Mouse (Mus musculus): ENCODE data around the gene Mosmo. TPM values are rescaled to one million over a fixed set of nuclear protein-coding genes. Genes with fewer than 3 reads are reported as not detected.

The Mosmo gene
- polyA plus RNA-seq, 1 experiment from 2014 or later: 15.2 TPM

DNA sequence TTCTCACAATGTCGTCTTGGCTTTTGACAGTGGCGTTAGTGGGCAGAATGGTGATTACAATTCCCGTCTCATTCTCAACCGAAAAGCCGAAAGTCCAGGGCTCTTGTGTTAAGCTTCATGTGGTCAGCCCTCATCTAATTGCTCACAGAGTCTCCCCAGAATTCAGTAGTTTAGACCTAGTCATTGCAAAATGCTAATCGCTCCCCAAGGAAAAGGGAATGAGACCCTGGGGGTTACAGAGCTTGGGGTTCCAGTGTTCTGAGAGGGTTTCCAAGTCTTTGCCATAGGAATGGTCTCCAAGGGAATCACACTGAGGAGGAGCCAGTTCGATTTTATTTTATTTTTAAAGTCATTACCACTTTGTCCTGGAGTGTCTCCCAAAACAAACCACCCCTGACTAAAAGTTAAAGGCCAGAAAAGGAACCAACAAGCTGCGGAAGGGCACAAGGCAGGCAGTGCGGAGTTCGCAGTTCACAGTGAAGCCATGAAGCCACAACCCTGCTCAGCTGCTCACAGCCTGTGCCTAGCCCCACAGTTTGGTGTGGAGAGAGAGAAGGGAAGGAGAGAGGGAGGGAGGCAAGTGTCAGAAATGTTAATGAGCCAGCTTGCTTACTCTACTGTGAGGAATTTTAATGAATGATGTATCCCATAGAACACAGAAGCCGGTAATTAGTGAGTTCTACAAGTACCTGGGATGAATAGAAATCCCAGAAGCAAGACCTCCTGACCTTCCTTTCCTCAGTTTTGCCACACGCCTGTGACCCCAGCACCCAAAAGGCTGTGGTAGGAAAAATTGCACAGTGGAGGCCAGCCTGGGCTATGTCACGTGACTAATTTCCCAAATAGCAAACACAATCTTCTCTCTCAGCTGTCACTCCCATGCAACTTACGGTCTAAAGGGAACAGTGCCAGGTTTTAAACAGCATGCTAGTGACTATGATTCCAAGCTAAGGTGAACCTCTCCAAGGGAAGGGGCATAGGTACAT lies 66.2 kb downstream of the Mosmo start:
- Histone ChIP-seq H3K4me3 (no peak overlapping the region), H3K36me3 (no peaks in the 10 kb centered on the region), H3K27ac (no peak overlapping the region), H3K4me2 (replicated peaks) (no peak overlapping the region), H3K9me3 (replicated peaks) (no peaks in the 10 kb centered on the region), H3K4me1 (peaks cover 10% of the 10 kb centered on the region), H3K9ac (no peak overlapping the region), H3K27me3 (no peaks in the 10 kb centered on the region)
- WGBS: 76% methylated on average over 14 of the region's 14 CpGs
- no peak for ATAC-seq (ENCODE audit: low FRiP score)

DNA sequence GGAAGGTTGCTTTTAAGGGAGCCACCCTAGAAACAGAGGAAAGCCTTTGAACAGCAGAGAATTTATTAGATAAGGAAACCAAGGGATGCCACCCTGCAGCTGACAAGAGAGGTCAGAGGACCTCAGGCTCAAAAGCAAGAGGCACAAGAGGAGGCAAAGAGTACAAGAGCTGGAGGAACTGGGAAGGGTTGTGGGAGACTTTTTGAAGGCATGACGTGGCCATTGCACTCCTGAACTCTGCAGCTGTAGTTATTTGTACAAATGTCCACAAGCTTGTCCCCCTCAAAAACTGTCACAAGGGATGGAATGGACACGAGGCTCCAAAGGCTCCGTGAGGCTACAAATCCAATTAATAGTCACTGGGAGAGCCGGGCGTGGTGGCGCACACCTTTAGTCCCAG lies 67.2 kb downstream of the Mosmo start:
- Histone ChIP-seq H3K4me3 (no peak overlapping the region), H3K4me1 (peaks cover 5% of the 10 kb centered on the region), H3K4me2 (replicated peaks) (no peak overlapping the region), H3K27ac (no peak overlapping the region), H3K36me3 (no peaks in the 10 kb centered on the region), H3K9ac (no peak overlapping the region), H3K27me3 (no peaks in the 10 kb centered on the region), H3K9me3 (replicated peaks) (no peaks in the 10 kb centered on the region)
- WGBS: 87% methylated on average over 6 of the region's 6 CpGs
- ATAC-seq (ENCODE audit: low FRiP score): no peak

DNA sequence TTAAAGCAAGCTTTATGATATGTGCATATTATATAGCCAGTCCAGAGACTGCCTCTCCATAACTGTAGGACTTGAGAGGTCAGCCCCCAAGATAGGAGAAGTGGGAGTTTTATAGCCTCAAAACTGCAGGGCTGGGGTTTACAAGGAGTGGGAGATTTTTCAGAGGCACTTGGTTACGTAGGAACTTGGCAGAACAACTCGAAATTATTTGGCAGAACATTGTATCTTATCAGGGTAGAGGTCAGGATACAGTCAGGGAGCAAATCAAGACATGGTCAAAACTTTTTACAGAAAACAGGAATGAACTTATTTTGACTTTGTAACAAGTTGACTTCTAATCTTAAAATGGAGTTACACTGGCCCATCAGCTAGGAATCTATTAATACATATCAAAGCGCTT lies 68.6 kb downstream of the Mosmo start:
- no peak for ATAC-seq (ENCODE audit: low FRiP score)
- no peaks in the 10 kb centered on the region for H3K4me1 ChIP-seq
- no peak overlapping the region for H3K9ac ChIP-seq
- H3K27ac ChIP-seq: no peak overlapping the region
- 85% methylated on average over 3 of the region's 3 CpGs for WGBS
- no peaks in the 10 kb centered on the region for H3K27me3 ChIP-seq
- H3K9me3 ChIP-seq (replicated peaks): no peaks in the 10 kb centered on the region
- no peaks in the 10 kb centered on the region for H3K36me3 ChIP-seq
- H3K4me3 ChIP-seq: no peak overlapping the region
- no peak overlapping the region for H3K4me2 ChIP-seq (replicated peaks)

DNA sequence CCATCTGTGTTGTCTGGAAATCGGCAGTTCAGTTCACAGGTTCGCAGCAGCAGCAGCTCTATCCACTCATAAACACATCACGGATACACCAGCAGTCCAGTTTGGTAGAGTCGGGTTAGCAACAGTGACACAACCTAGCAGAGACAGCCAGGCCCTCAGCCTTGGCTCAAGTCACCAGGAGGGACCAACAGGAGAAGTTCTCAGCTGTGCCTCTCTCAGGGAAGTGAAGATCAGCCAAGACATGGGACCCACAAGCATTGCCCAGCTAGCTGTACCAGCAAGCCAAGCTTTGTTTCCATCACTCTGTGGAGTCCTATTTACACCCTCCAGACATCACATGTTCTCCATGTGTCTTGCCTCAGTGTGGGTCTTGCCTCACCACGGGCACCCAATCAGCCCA lies 69.4 kb downstream of the Mosmo start:
- Histone ChIP-seq H3K9me3 (replicated peaks) (no peaks in the 10 kb centered on the region), H3K36me3 (no peaks in the 10 kb centered on the region), H3K4me2 (replicated peaks) (no peak overlapping the region), H3K27ac (no peak overlapping the region), H3K9ac (no peak overlapping the region), H3K27me3 (no peaks in the 10 kb centered on the region), H3K4me1 (no peaks in the 10 kb centered on the region), H3K4me3 (no peak overlapping the region)
- WGBS: 90% methylated on average over 5 of the region's 5 CpGs
- no peak for ATAC-seq (ENCODE audit: low FRiP score)

DNA sequence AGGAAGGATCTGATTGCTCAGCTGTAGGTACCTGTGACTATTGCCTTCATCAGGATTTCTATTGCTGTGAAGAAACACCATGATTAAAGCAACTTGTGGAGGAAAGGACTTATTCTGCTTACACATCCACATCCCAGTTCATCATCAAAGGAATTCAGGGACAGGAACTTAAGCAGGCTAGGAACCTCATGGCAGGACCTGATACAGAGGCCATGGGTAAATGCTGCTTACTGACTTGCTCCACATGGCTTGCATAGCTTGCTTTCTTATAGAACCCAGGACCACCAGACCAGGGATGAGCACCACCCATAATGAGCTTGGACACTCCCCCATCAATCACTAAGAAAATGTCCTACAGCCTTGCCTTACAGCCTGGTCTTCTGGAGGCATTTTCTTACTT lies 71.1 kb downstream of the Mosmo start:
- Histone ChIP-seq H3K9ac (no peak overlapping the region), H3K4me2 (replicated peaks) (no peak overlapping the region), H3K27me3 (no peaks in the 10 kb centered on the region), H3K36me3 (no peaks in the 10 kb centered on the region), H3K4me1 (no peaks in the 10 kb centered on the region), H3K9me3 (replicated peaks) (no peaks in the 10 kb centered on the region), H3K27ac (no peak overlapping the region), H3K4me3 (no peak overlapping the region)
- no peak for ATAC-seq (ENCODE audit: low FRiP score)

DNA sequence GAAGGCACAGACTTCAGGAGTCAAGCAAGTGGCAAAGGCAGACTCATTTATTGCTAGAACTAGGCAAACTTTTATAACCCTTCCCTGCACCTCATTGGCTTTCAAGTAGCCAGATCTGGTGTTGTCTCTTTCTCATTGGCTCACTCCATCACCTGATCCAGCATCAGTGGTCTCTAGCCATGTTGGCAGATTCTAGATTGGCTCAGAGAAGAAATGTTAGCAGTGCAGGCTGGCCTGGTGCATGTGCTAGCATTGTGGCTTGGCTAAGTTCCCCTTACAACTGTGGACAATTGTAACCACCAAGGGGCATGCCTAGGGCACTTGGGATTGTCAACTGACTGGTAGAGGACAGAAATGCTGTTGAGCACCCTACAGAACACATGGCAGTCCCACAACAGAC lies 73.9 kb downstream of the Mosmo start:
- ATAC-seq (ENCODE audit: low FRiP score): no peak

DNA sequence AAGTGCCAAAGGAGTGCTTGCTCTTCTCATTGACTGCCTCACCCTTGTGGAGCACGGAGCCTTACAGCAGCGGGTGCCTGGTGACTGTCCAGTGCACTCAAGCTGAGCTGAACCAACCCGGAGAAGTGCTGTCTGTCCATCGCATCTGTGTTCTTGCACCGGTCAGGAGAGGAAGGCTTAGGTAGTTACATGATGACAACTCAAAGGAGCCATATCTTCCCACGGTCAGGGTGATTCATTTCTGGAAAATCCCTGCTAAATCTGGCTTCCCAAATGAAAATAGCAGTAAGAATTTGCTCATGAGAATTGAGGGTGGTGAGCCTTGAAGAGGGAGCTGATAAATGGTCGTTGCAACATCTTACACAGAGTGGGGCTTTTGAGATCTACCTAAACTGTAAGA lies 74.5 kb downstream of the Mosmo start:
- Histone ChIP-seq H3K36me3 (no peaks in the 10 kb centered on the region), H3K9me3 (replicated peaks) (no peaks in the 10 kb centered on the region), H3K4me2 (replicated peaks) (no peak overlapping the region), H3K4me3 (no peak overlapping the region), H3K4me1 (no peaks in the 10 kb centered on the region), H3K27ac (no peak overlapping the region), H3K9ac (no peak overlapping the region), H3K27me3 (no peaks in the 10 kb centered on the region)
- 89% methylated on average over 7 of the region's 7 CpGs for WGBS
- no peak for ATAC-seq (ENCODE audit: low FRiP score)

More for the DNA sequence above, 73.9 kb downstream of the Mosmo start:
- no peak overlapping the region for H3K4me2 ChIP-seq (replicated peaks)
- no peaks in the 10 kb centered on the region for H3K9me3 ChIP-seq (replicated peaks)
- H3K4me3 ChIP-seq: no peak overlapping the region
- H3K4me1 ChIP-seq: no peaks in the 10 kb centered on the region
- H3K27ac ChIP-seq: no peak overlapping the region
- H3K27me3 ChIP-seq: no peaks in the 10 kb centered on the region
- H3K36me3 ChIP-seq: no peaks in the 10 kb centered on the region
- no peak overlapping the region for H3K9ac ChIP-seq

DNA sequence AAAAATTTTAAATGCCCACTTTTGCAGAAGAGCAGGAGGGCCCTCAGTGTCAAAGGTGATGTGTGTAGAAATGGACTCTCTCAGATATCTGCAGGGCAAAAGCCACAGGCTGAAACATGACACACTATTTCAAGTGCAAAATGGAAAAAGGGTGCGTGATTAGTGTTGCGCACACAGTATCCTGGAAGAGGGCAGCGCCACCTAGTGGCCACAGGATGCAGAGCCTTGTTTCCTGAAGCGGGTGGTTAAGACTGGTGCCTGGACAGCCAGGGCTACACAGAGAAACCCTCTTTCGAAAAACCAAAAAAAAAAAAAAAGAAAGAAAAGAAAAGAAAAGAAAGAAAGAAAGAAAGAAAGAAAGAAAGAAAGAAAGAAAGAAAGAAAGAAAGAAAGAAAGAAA lies 77.3 kb downstream of the Mosmo start:
- no peak overlapping the region for H3K4me2 ChIP-seq (replicated peaks)
- no peak overlapping the region for H3K4me3 ChIP-seq
- H3K9ac ChIP-seq: no peak overlapping the region
- H3K36me3 ChIP-seq: no peaks in the 10 kb centered on the region
- no peaks in the 10 kb centered on the region for H3K9me3 ChIP-seq (replicated peaks)
- no peaks in the 10 kb centered on the region for H3K4me1 ChIP-seq
- H3K27ac ChIP-seq: no peak overlapping the region
- 15% methylated on average over 5 of the region's 5 CpGs for WGBS
- H3K27me3 ChIP-seq: no peaks in the 10 kb centered on the region
- ATAC-seq (ENCODE audit: low FRiP score): peak; percentile 81; the same call in 1 of the 2 replicates

DNA sequence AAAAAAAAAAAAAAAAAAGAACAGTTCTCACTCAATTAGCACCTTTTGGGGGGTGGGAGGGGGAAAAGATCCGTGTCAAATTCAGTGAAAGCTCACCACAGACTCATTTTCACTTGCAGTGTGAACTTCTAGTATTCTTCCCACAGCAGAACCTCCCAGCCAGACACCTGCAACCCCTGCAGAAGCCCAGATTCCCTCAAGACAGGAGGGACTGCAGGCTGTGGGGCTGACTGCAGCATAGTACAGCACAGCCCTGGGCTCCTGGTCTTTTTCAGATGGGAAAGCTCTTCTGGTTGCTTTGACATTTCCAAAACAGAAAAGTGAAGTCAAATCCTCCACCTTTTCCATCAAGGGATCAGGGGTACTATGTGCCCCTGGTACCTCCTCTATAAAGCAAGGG lies 90.0 kb downstream of the Mosmo start:
- Histone ChIP-seq H3K27me3 (no peaks in the 10 kb centered on the region), H3K9me3 (replicated peaks) (no peaks in the 10 kb centered on the region), H3K4me1 (0 out of 2 replicates have a peak, but pooled peaks cover 6% of the 10 kb centered on the region), H3K4me2 (replicated peaks) (no peak overlapping the region), H3K27ac (no peak overlapping the region), H3K4me3 (no peak overlapping the region), H3K36me3 (no peaks in the 10 kb centered on the region), H3K9ac (no peak overlapping the region)
- ATAC-seq (ENCODE audit: low FRiP score): no peak
- WGBS: 0% methylated on average over 1 of the region's 1 CpGs

DNA sequence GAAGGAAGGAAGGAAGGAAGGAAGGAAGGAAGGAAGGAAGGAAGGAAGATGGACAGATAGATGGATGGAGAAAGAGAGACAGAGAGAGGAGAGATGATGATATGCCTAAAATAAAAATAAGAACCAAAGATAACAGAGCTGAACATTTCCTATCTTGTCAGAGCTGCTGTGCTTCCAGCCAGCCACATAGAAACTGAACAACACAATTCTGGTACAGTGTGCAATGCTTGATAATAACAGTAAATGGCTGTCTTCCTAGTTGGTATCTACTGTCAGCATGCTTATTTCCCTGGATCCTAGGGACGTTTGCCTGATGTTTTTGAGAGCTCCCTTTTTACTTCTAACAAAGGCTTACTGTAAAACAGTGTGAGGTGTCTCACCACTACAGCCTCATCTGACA lies 94.0 kb downstream of the Mosmo start:
- Histone ChIP-seq H3K4me3 (no peak overlapping the region), H3K36me3 (no peaks in the 10 kb centered on the region), H3K27me3 (no peaks in the 10 kb centered on the region), H3K4me2 (replicated peaks) (no peak overlapping the region), H3K9ac (no peak overlapping the region), H3K4me1 (0 out of 2 replicates have a peak, but pooled peaks cover 6% of the 10 kb centered on the region), H3K9me3 (replicated peaks) (no peaks in the 10 kb centered on the region), H3K27ac (no peak overlapping the region)
- WGBS: 71% methylated on average over 1 of the region's 1 CpGs
- ATAC-seq (ENCODE audit: low FRiP score): no peak

DNA sequence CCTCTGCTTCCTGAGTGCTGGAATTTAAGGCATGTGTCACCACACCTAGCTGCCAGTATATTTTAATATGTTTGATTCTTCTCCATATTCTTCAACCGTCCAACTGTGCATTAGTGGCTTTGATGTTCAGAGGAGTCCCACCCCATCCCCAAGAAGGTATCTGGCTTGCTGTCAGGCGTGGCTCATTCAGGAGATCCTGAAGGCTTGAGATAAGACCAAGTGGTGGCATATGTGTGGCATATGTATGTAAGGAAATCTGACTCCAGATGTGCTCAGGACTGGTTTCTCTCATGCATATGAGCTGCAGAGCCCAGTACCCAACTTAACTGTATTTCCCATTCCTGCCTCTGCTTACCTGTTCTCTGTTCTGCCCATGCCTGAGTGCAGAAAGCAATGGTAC lies 100.6 kb downstream of the Mosmo start:
- H3K4me2 ChIP-seq (replicated peaks): no peak overlapping the region
- no peaks in the 10 kb centered on the region for H3K9me3 ChIP-seq (replicated peaks)
- no peaks in the 10 kb centered on the region for H3K4me1 ChIP-seq
- no peak overlapping the region for H3K27ac ChIP-seq
- 66% methylated on average over 2 of the region's 2 CpGs for WGBS
- ATAC-seq (ENCODE audit: low FRiP score): no peak
- no peak overlapping the region for H3K9ac ChIP-seq
- H3K36me3 ChIP-seq: no peaks in the 10 kb centered on the region
- no peak overlapping the region for H3K4me3 ChIP-seq
- H3K27me3 ChIP-seq: no peaks in the 10 kb centered on the region
